Mouse (Mus musculus) stomach, postnatal 0 days (tissue): ENCODE results near the gene Rnf208. TPM values are rescaled to one million over a fixed set of nuclear protein-coding genes. Genes with fewer than 3 reads are reported as not detected.

Experiments
- ATAC-seq: fragments of 200-750 bp; cut with Nextera tagmentation; 2 replicates; pipeline ENCODE4 v1.8.0; 2017; ENCODE audit not compliant: low FRiP score, low TSS enrichment
- DNase-seq: peaks from one replicate; pipeline ENCODE4 v3.0.0-alpha.2; 2016; ENCODE audit warnings: low spot score
- H3K27ac ChIP-seq: fragments of 300-500 bp; sonication (generic); replicated peaks from 2 replicates; pipeline ENCODE4 v1.5.1; 2014; ENCODE audit warnings: mild to moderate bottlenecking, control low read depth
- H3K27me3 ChIP-seq: fragments of 300-500 bp; sonication (generic); 2 replicates; pipeline ENCODE4 v1.6.1; 2014; ENCODE audit warnings: low read length; ENCODE audit not compliant: control insufficient read depth, insufficient read depth
- H3K36me3 ChIP-seq: fragments of 300-500 bp; sonication (generic); 2 replicates; pipeline ENCODE4 v1.6.1; 2014; ENCODE audit warnings: low read length, mixed read lengths; ENCODE audit not compliant: control insufficient read depth, insufficient read depth
- H3K4me1 ChIP-seq: fragments of 300-500 bp; sonication (generic); replicated peaks from 2 replicates; pipeline ENCODE4 v1.6.1; 2014; ENCODE audit warnings: antibody characterized with exemption; ENCODE audit not compliant: control insufficient read depth, insufficient read depth
- H3K4me2 ChIP-seq: fragments of 300-500 bp; sonication (generic); replicated peaks from 2 replicates; pipeline ENCODE4 v1.6.1; 2014; ENCODE audit warnings: low read depth, mild to moderate bottlenecking, control low read depth, moderate library complexity
- H3K4me3 ChIP-seq: fragments of 300-500 bp; sonication (generic); 2 replicates; pipeline ENCODE4 v1.5.1; 2014; ENCODE audit warnings: low read depth, low read length, control low read depth
- H3K9ac ChIP-seq: fragments of 300-500 bp; sonication (generic); 2 replicates; pipeline ENCODE4 v1.6.1; 2014; ENCODE audit warnings: mild to moderate bottlenecking, low read length, control low read depth, mixed read lengths
- H3K9me3 ChIP-seq: fragments of 300-500 bp; sonication (generic); 2 replicates; pipeline ENCODE4 v1.6.1; 2016; ENCODE audit warnings: low read length; ENCODE audit not compliant: control insufficient read depth
- CTCF ChIP-seq: IDR thresholded peaks from 2 replicates; pipeline ENCODE4 v1.5.1; 2016; ENCODE audit warnings: antibody characterized with exemption, low read depth, mild to moderate bottlenecking, moderate library complexity
- EP300 ChIP-seq: optimal IDR thresholded peaks from 2 replicates; pipeline ENCODE3; 2016; ENCODE audit warnings: antibody characterized with exemption
- WGBS: fragments of 180-500 bp; shearing (Covaris S2); extraction: QIAGEN DNeasy Blood & Tissue Kit; methylation state at CpG from one replicate; pipeline ENCODE4 v1.1.7; 2014; 5-methylcytosine and 5-hydroxymethylcytosine counted together
- polyA plus RNA-seq: library from polyadenylated mRNA; unstranded; fragments of >200 nt; fragmentation: Nextera tagmentation; extraction: Ambion mirVana; gene quantifications from 2 replicates; pipeline ENCODE4 v1.2.1, GENCODE M21; 2015

Rnf208 gene
- polyA plus RNA-seq, 1 experiment from 2014 or later: 26.8 TPM

DNA sequence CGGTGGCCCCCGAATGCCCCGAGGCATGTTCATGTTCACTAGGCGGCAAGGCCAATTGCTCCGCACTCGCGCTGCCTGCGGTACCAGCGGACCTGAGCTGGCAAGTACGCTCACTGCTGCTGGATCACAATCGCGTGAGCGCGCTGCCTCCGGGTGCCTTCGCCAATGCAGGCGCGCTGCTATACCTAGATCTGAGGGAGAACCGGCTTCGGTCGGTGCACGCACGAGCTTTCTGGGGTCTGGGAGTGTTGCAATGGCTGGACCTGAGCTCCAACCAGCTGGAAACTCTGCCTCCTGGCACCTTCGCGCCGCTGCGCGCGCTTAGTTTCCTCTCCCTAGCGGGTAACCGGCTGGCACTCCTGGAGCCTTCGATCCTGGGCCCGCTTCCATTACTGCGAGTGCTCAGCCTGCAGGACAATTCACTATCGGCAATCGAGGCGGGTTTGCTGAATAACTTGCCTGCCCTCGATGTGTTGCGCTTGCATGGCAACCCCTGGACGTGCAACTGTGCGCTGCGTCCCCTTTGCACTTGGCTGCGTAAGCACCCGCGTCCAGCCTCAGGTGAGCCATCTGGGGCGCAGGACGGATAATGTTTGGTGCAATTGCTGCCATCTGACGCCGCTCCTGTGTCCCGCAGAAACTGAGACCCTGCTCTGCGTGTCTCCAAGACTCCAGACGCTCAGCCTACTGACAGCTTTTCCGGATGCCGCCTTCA lies 48.2 kb downstream of the Rnf208 start:
- Histone ChIP-seq H3K27ac (peak overlapping the region; percentile 81), H3K4me2 (peak overlapping the region; percentile 70), H3K9ac (peak overlapping the region; percentile 23), H3K4me3 (peak overlapping the region; percentile 38), H3K36me3 (no peaks in the 10 kb centered on the region), H3K4me1 (peaks cover 8% of the 10 kb centered on the region; the same call in 1 of the 2 replicates), H3K27me3 (peaks cover 8% of the 10 kb centered on the region; the same call in 1 of the 2 replicates), H3K9me3 (no peaks in the 10 kb centered on the region)
- WGBS: 1% methylated on average over 54 of the region's 54 CpGs
- TF ChIP-seq CTCF: no peak
- TF ChIP-seq EP300: no peak
- peak; percentile 45 for DNase-seq
- no peak for ATAC-seq

- no peak for ATAC-seq
- Histone ChIP-seq H3K27me3 (peaks cover 8% of the 10 kb centered on the region; the same call in 1 of the 2 replicates), H3K9ac (peak overlapping the region; percentile 23; the same call in 1 of the 2 replicates), H3K4me2 (peak overlapping the region; percentile 70), H3K27ac (peak overlapping the region; percentile 13; the same call in 1 of the 2 replicates), H3K4me1 (peaks cover 8% of the 10 kb centered on the region; the same call in 1 of the 2 replicates), H3K9me3 (no peaks in the 10 kb centered on the region), H3K36me3 (no peaks in the 10 kb centered on the region), H3K4me3 (peak overlapping the region; percentile 38)
- peak; percentile 35 for DNase-seq
- 3% methylated on average over 18 of the region's 18 CpGs for WGBS
- no peak for TF ChIP-seq EP300
- TF ChIP-seq CTCF: no peak
Measured at GRCm38 (mm10) chr2:25290816-25291130, 48.7 kb downstream of the Rnf208 start.

DNA sequence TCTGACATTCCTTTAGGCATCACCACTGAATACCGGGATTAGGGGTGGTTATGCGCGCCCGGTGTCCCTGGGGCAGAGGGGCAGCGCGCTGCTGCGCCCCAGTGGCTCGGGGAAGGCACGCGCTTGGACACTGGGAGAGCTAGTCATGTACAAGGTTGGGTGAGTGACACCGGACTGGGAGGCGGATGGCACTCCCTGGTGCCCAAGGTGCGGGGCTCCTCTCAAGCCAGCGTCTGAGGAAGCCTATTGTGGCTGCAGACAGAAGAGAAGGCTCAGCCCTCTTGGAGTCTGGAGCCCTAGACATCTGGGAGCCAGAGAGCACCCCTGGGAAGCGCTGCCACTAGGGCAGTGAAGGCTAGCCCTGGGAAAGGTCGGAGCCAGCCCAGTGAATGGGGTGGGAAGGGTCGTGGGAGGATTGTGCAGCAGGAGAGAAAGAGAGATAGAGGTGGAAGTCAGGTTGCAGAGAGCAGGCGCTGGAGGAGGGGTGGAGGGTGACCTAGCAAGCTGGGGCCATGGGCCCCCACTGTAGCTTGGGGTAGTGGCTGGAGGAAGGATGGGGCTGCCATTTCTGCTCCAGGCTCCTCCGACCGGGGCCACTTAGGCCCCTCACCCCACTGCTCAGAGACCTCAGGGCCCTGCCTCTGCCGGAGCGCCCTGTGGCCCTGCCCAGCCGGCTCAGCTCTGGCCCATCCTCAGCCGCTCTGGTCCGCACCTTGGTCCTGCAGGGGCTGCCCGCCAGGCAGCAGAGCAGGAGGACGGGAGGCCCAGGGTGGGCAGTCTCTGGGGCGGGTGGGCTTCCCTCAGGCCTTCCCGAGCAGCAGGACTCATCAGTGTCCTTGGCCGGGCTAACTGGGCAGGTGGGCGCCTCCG lies 49.4 kb downstream of the Rnf208 start:
- Histone ChIP-seq H3K27ac (peak overlapping the region; percentile 30; the same call in 1 of the 2 replicates), H3K4me1 (peaks cover 8% of the 10 kb centered on the region; the same call in 1 of the 2 replicates), H3K4me2 (peak overlapping the region; percentile 70), H3K4me3 (peak overlapping the region; percentile 38), H3K36me3 (no peaks in the 10 kb centered on the region), H3K9me3 (no peaks in the 10 kb centered on the region), H3K27me3 (peaks cover 8% of the 10 kb centered on the region; the same call in 1 of the 2 replicates), H3K9ac (peak overlapping the region; percentile 23)
- ATAC-seq (no peak), DNase-seq (peak; percentile 48)
- 8% methylated on average over 31 of the region's 32 CpGs for WGBS
- no peak for TF ChIP-seq EP300
- peak; percentile 27; the same call in 1 of the 2 replicates for TF ChIP-seq CTCF

DNA sequence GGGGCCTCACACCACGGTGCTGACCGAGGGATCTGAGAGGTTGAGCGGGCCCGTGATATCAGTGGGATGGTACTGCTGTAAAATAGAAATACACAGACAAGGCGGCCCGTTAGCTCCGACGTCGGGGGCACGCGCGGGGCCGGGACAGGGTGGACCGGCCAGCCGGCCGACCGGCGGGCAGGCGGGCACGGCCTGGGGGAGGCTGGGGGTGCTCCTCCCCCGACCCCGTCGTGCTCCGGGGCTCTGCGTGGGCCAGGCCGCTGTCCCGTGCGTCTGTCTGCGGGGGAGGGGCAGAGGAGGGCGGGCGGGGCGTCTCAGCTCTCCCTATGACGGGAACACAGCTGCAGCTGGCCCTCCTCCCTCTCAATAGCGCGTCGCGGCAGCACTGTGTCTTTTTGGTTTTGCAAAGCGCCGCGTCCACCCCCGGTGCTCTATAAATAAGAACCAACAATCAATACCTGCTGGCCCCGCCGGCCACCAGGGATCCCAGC lies 50.0 kb downstream of the Rnf208 start:
- no peak; the same call in 1 of the 2 replicates for ATAC-seq
- no peaks in the 10 kb centered on the region for H3K9me3 ChIP-seq
- H3K4me1 ChIP-seq: peaks cover 8% of the 10 kb centered on the region; the same call in 1 of the 2 replicates
- no peak overlapping the region for H3K27ac ChIP-seq
- H3K4me3 ChIP-seq: peak overlapping the region; percentile 38
- DNase-seq: peak; percentile 66
- TF ChIP-seq EP300: no peak
- TF ChIP-seq CTCF: no peak
- peaks cover 8% of the 10 kb centered on the region; the same call in 1 of the 2 replicates for H3K27me3 ChIP-seq
- H3K9ac ChIP-seq: peak overlapping the region; percentile 23
- no peaks in the 10 kb centered on the region for H3K36me3 ChIP-seq
- 4% methylated on average over 41 of the region's 43 CpGs for WGBS
- peak overlapping the region; percentile 70 for H3K4me2 ChIP-seq

- no peaks in the 10 kb centered on the region for H3K9me3 ChIP-seq
- WGBS: 0% methylated on average over 1 of the region's 1 CpGs
- peaks cover 8% of the 10 kb centered on the region; the same call in 1 of the 2 replicates for H3K4me1 ChIP-seq
- H3K9ac ChIP-seq: peak overlapping the region; percentile 23; the same call in 1 of the 2 replicates
- peaks cover 8% of the 10 kb centered on the region; the same call in 1 of the 2 replicates for H3K27me3 ChIP-seq
- H3K36me3 ChIP-seq: no peaks in the 10 kb centered on the region
- peak; percentile 84 for DNase-seq
- peak overlapping the region; percentile 38; the same call in 1 of the 2 replicates for H3K4me3 ChIP-seq
- no peak; the same call in 1 of the 2 replicates for ATAC-seq
- no peak overlapping the region for H3K27ac ChIP-seq
- H3K4me2 ChIP-seq: peak overlapping the region; percentile 70
- TF ChIP-seq CTCF (peak; percentile 93), EP300 (no peak)
Measured at GRCm38 (mm10) chr2:25292856-25293255, 50.8 kb downstream of the Rnf208 start.
